Mouse (Mus musculus) midbrain, embryonic 16.5 days (tissue): Measurements from ENCODE around the gene Daxx. TPM values are rescaled to one million over a fixed set of nuclear protein-coding genes. Genes with fewer than 3 reads are reported as not detected.
"Not testable (repeated sequence)": the region's sequence is repeated elsewhere in the genome, so short reads cannot be mapped to it uniquely, and the experiment has no call there.

ENCODE experiments used
- ATAC-seq: fragments of 200-750 bp; cut with Nextera tagmentation; 2 replicates; pipeline ENCODE4 v1.8.0; 2017; ENCODE audit warnings: moderate TSS enrichment
- H3K27ac ChIP-seq: fragments of 300-500 bp; sonication (generic); 2 replicates; pipeline ENCODE4 v1.5.1; 2014; ENCODE audit warnings: mild to moderate bottlenecking, low read length, mixed read lengths
- H3K27me3 ChIP-seq: fragments of 300-500 bp; sonication (generic); 2 replicates; pipeline ENCODE4 v1.6.1; 2014; ENCODE audit warnings: low read depth, low read length, mixed read lengths; ENCODE audit not compliant: control insufficient read depth, insufficient read depth
- H3K36me3 ChIP-seq: fragments of 300-500 bp; sonication (generic); 2 replicates; pipeline ENCODE4 v1.6.1; 2014; ENCODE audit warnings: mild to moderate bottlenecking, low read length, moderate library complexity, mixed read lengths; ENCODE audit not compliant: control insufficient read depth, insufficient read depth
- H3K4me1 ChIP-seq: fragments of 300-500 bp; sonication (generic); 2 replicates; pipeline ENCODE4 v1.6.1; 2014; ENCODE audit warnings: mild to moderate bottlenecking, low read length, mixed read lengths; ENCODE audit not compliant: control insufficient read depth, insufficient read depth
- H3K4me2 ChIP-seq: fragments of 300-500 bp; sonication (generic); 2 replicates; pipeline ENCODE4 v1.6.1; 2014; ENCODE audit warnings: mild to moderate bottlenecking, low read length, mixed read lengths
- H3K4me3 ChIP-seq: fragments of 300-500 bp; sonication (generic); 2 replicates; pipeline ENCODE4 v1.5.1; 2014; ENCODE audit warnings: low read depth, mild to moderate bottlenecking, low read length, moderate library complexity, mixed read lengths
- H3K9ac ChIP-seq: fragments of 300-500 bp; sonication (generic); 2 replicates; pipeline ENCODE4 v1.6.1; 2014; ENCODE audit warnings: low read depth, low read length, mixed read lengths
- H3K9me3 ChIP-seq: fragments of 300-500 bp; sonication (generic); replicated peaks from 2 replicates; pipeline ENCODE4 v1.6.1; 2014; ENCODE audit warnings: mild to moderate bottlenecking, low read length, mixed read lengths; ENCODE audit not compliant: control insufficient read depth, poor library complexity, severe bottlenecking
- WGBS: fragments of 180-500 bp; shearing (Covaris S2); extraction: QIAGEN DNeasy Blood & Tissue Kit; methylation state at CpG from one replicate; pipeline ENCODE4 v1.1.7; 2014; 5-methylcytosine and 5-hydroxymethylcytosine counted together
- polyA plus RNA-seq: library from polyadenylated mRNA; unstranded; fragments of >200 nt; fragmentation: Nextera tagmentation; extraction: Ambion mirVana; gene quantifications from 2 replicates; pipeline ENCODE4 v1.2.1, GENCODE M21; 2015

Gene Daxx
- polyA plus RNA-seq, 1 experiment from 2014 or later: 59.7 TPM

DNA sequence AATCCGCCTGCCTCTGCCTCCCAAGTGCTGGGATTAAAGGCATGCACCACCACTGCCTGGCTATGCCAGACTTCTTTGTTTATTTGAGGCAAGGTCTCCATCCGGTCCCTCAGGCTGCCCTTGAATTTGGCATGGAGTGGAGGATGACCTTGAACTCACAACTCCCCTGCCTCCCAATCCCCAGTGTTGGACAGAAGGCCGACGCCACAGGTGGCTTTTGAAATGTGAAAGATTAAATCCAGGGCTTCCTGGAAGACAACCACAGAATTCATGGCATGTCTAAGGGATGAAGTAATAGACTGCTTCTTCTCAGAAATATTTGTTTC is 8.3 kb upstream of the Daxx start:
- Histone ChIP-seq H3K36me3 (no peaks in the 10 kb centered on the region), H3K27me3 (no peaks in the 10 kb centered on the region), H3K4me3 (no peak overlapping the region), H3K4me2 (no peak overlapping the region), H3K4me1 (no peaks in the 10 kb centered on the region), H3K9me3 (no peaks in the 10 kb centered on the region), H3K9ac (no peak overlapping the region), H3K27ac (no peak overlapping the region)
- ATAC-seq: no peak
- 88% methylated on average over 4 of the region's 4 CpGs for WGBS

DNA sequence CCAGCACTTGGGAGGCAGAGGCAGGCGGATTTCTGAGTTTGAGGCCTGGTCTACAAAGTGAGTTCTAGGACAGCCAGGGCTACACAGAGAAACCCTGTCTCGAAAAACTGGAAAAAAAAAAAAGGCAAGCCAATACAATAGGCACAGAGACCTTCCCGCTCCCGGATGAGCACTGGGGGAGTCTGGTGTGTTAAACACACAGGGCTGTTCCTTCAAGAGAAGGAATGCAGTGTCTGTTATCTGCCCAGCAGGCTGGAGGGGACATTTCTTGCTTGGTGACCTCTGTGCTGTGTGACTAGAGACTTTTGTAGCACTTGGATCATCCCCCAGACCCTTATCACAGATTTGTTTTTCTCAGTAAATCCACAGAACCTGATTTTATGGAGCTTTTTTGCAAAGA is 7.6 kb upstream of the Daxx start:
- Histone ChIP-seq H3K27ac (no peak overlapping the region), H3K4me3 (no peak overlapping the region), H3K9ac (no peak overlapping the region), H3K27me3 (no peaks in the 10 kb centered on the region), H3K4me2 (no peak overlapping the region), H3K9me3 (no peaks in the 10 kb centered on the region), H3K4me1 (no peaks in the 10 kb centered on the region), H3K36me3 (no peaks in the 10 kb centered on the region)
- 82% methylated on average over 4 of the region's 4 CpGs for WGBS
- no peak for ATAC-seq

DNA sequence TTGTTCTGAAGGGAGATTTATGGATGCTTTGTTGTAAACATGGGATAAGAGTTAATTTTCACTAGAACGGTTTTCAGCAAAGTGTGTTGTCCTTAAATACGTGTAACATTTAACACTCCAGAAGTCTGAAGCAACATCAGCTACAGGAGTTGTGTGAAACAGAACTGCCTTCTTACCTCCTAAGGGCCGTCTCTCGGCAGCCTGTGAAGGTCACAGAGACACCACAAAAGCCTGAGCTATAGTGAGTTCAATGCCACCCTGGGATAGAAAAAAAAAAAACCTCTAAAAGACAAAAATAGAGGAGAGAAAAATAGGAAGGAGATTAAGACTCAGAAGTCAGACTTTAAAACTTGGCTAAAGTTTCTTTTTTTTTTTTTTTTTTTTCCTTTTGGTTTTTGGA is 7.1 kb upstream of the Daxx start:
- Histone ChIP-seq H3K27me3 (no peaks in the 10 kb centered on the region), H3K27ac (no peak overlapping the region), H3K9me3 (no peaks in the 10 kb centered on the region), H3K4me1 (no peaks in the 10 kb centered on the region), H3K4me3 (no peak overlapping the region), H3K4me2 (no peak overlapping the region), H3K36me3 (no peaks in the 10 kb centered on the region), H3K9ac (no peak overlapping the region)
- ATAC-seq: no peak
- 80% methylated on average over 4 of the region's 4 CpGs for WGBS

DNA sequence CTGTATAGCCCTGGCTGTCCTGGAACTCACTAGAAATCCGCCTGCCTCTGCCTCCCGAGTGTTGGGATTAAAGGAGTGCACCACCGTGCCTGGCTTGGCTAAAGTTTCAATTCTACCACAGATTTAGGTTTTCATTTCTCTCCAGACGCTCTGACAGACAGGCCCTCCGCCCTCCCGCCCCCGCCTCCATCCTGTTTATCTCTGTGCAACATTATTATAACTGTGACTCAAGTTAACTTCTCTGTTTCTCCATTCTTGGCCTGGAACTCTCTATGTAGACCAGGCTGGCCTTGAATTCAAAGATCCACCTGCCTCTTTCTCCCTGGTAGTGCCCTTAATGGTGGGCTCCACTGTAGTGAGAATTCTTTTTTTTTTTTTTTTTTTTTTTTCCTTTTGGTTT is 6.7 kb upstream of the Daxx start:
- no peaks in the 10 kb centered on the region for H3K4me1 ChIP-seq
- no peaks in the 10 kb centered on the region for H3K9me3 ChIP-seq
- no peak overlapping the region for H3K27ac ChIP-seq
- ATAC-seq: no peak
- no peaks in the 10 kb centered on the region for H3K36me3 ChIP-seq
- H3K4me3 ChIP-seq: no peak overlapping the region
- 88% methylated on average over 7 of the region's 7 CpGs for WGBS
- H3K27me3 ChIP-seq: no peaks in the 10 kb centered on the region
- H3K4me2 ChIP-seq: no peak overlapping the region
- no peak overlapping the region for H3K9ac ChIP-seq

DNA sequence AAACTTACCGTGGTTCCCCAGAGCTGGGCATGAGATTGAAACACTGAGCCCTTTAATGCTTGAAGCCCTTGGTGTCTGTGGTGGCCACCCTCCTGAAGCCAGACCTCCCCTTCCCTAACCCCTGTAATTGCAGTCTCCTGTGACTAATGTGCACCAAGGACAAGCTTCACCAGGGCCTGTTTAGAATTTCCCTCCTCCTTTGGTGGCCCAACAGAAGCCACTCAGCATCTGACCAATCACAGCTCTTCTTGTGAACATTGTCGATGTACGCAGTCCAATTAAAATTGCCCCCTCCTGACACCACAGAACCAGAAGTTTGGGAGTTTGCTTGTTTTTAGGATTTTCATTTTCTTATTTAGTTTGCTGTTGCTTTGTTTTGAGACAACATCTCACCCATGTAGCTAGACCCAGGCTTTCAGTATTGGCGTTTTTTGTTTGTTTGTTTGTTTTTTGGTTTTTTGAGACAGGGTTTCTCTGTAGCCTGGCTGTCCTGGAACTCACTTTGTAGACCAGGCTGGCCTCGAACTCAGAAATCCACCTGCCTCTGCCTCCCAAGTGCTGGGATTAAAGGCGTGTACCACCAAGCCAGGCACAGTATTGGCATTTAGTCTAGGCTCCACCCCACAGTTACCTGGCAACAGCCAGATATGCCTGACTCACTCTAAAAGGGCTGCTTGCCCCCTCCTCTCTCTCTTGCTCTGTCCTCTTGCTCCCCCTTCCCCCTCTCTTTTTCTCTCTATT is 5.1 kb upstream of the Daxx start:
- not testable (repeated sequence) for H3K9ac ChIP-seq, H3K4me1 ChIP-seq, H3K4me3 ChIP-seq, H3K9me3 ChIP-seq, H3K4me2 ChIP-seq, H3K36me3 ChIP-seq, H3K27ac ChIP-seq, ATAC-seq, H3K27me3 ChIP-seq
- 74% methylated on average over 6 of the region's 6 CpGs for WGBS

DNA sequence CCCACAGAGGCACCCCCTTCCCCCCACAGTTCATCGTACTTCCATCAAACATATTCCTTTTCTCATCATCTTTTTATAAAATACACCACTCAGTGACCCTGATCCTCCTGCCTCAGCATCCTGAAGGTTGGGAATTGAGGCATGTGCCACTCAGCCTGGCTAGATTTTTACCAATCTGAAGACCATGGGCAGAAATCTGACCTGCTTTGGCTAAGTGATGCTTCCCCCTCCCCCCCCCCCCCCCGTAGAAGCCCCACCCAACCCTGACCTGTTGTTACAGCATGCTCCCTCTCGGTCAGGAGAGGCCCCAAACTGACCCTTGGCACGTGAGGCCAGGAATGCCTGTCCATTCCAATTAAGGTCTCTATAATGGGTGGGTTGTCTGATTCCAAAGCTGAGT is 4.4 kb upstream of the Daxx start, which contains the start of gene Platr17:
Gene Platr17 (plus strand): TSS at position 301 of the 400 bp plus-strand sequence.
- H3K36me3 ChIP-seq, H3K4me1 ChIP-seq, H3K4me3 ChIP-seq, H3K27ac ChIP-seq, H3K27me3 ChIP-seq, H3K9ac ChIP-seq, H3K9me3 ChIP-seq, H3K4me2 ChIP-seq, ATAC-seq: not testable (repeated sequence)
- 30% methylated on average over 3 of the region's 4 CpGs for WGBS

DNA sequence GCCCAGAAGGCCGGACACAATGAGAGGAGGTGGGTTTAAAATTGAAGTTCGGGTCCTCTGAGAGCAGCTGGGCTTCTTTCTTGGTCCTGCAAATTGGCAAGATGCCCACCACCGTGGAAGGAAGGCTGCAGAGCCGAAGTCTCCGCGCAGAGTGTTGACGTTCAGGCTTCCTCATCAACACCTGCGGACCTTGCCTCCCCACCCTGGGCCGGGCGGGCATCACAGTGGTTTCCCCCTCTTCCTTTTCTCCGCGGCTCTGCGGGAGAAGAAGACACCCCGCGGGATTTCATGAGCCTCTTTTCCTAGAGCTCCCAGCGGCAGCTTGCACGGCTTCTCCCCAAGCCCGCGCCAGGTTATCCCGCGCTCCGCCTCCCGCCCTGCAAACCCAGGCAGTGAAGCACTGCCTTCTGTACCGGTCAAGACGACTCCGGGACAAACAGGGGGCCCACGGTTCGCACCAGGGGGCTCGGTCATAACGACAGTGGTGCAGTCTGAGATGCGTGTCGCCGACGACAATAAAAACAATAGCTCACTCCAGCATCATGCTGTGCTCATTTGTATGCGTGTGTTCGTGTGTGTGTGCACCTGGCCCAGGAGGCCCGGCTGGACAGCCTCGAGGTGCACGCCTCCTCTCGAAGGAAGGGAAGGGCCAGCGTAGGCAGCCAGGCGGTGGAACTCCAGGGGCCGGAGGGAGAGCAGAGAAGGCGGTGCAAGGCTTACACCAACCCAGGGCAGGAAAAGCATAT is 710 bp upstream of the Daxx start:
- under 1% methylated on average over 44 of the region's 44 CpGs for WGBS
- H3K36me3 ChIP-seq: peaks cover 15% of the 10 kb centered on the region
- peaks cover 13% of the 10 kb centered on the region for H3K4me1 ChIP-seq
- peak; percentile 12 for ATAC-seq
- H3K4me2 ChIP-seq: peak overlapping the region; percentile 89
- no peaks in the 10 kb centered on the region for H3K27me3 ChIP-seq
- H3K27ac ChIP-seq: peak overlapping the region; percentile 83
- no peaks in the 10 kb centered on the region for H3K9me3 ChIP-seq
- peak overlapping the region; percentile 78 for H3K9ac ChIP-seq
- H3K4me3 ChIP-seq: peak overlapping the region; percentile 83

DNA sequence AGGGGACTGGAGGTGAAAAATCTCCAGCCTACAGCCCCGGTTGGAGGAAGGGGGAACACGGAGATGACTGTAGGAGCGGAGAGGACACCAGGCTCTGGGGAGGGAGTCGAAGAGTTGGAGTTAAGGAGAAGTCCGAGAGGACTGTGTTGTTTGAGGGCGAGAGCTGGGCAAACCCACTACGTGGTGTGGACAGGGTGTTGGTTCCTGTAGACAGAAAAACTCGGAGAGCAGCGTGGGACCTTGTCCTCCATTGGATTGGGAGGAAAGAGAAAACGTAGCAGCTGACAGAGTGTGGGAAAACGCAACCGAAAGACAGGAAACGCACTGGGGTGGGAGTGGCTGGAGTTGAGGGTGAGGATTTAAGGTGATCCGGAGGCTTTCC is 646 bp downstream of the Daxx start:
- ATAC-seq: no peak; the same call in 1 of the 2 replicates
- Histone ChIP-seq H3K27me3 (no peaks in the 10 kb centered on the region), H3K4me2 (peak overlapping the region; percentile 89), H3K27ac (peak overlapping the region; percentile 86), H3K9ac (peak overlapping the region; percentile 94), H3K9me3 (no peaks in the 10 kb centered on the region), H3K4me3 (peak overlapping the region; percentile 83), H3K4me1 (peaks cover 13% of the 10 kb centered on the region), H3K36me3 (peaks cover 22% of the 10 kb centered on the region)
- WGBS: under 1% methylated on average over 14 of the region's 14 CpGs

DNA sequence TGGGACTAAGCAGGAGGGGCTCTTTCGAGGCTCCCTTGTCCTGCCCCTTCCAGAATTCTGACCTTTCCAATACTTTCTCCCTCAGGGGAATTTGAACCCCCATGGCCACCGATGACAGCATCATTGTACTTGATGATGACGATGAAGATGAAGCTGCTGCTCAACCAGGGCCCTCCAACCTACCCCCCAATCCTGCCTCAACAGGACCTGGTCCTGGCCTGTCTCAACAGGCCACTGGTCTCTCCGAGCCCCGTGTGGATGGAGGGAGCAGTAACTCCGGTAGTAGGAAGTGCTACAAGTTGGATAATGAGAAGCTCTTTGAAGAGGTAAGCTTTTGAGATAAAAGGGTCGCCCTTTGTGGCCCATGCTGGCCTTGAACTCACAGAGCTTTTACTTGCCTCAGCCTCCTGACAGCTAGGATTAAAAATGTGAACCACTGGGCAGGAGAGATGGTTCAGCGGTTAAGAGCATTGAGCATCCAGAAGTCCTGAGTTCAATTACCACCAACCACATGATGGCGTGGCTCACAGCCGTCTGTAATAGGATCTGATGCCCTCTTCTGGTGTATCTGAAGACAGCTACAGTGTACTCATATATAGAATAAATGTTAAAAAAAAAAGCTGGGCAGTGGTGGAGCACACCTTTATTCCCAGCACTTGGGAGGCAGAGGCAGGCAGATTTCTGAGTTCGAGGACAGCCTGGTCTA is 1.3 kb downstream of the Daxx start:
- Histone ChIP-seq H3K4me2 (peak overlapping the region; percentile 89), H3K27ac (no peak overlapping the region), H3K36me3 (peaks cover 22% of the 10 kb centered on the region), H3K9me3 (no peaks in the 10 kb centered on the region), H3K4me3 (peak overlapping the region; percentile 83), H3K9ac (peak overlapping the region; percentile 94), H3K27me3 (no peaks in the 10 kb centered on the region), H3K4me1 (peaks cover 18% of the 10 kb centered on the region)
- WGBS: 57% methylated on average over 11 of the region's 11 CpGs
- no peak for ATAC-seq
